Mouse (Mus musculus) lung, adult 2 months (tissue): ENCODE measurements around the gene Slc44a1. TPM values are rescaled to one million over a fixed set of nuclear protein-coding genes. Genes with fewer than 3 reads are reported as not detected.

Experiments used
- DNase-seq: peaks from one replicate; pipeline ENCODE4 v3.0.0; 2022
- H3K4me1 ChIP-seq: fragments of 200-500 bp; 2 replicates; pipeline ENCODE4 v1.6.1; 2011; ENCODE audit warnings: low read length; ENCODE audit not compliant: control insufficient read depth, insufficient read depth
- H3K4me3 ChIP-seq: fragments of 200-500 bp; replicated peaks from 2 replicates; pipeline ENCODE3; 2011; ENCODE audit warnings: low read depth, mild to moderate bottlenecking, control low read depth, low read length; ENCODE audit errors: extremely low read depth
- CTCF ChIP-seq: fragments of 200-500 bp; IDR thresholded peaks from 2 replicates; pipeline ENCODE4 v1.5.1; 2011; ENCODE audit warnings: mild to moderate bottlenecking, low read length, control low read depth; ENCODE audit not compliant: insufficient read depth
- POLR2A ChIP-seq: fragments of 200-500 bp; IDR thresholded peaks from 2 replicates; pipeline ENCODE4 v1.6.1; 2011; ENCODE audit warnings: low read depth, mild to moderate bottlenecking, control low read depth, low read length, borderline replicate concordance; ENCODE audit errors: extremely low read depth
- whole genome bisulfite sequencing: fragments of 180-500 bp; shearing (Covaris S2); methylation state at CpG from one replicate; pipeline ENCODE4 v1.1.7; 2018; 5-methylcytosine and 5-hydroxymethylcytosine counted together
- polyA plus RNA-seq: library from polyadenylated mRNA; depleted of rRNA; stranded (reverse); fragments of >200 nt; gene quantifications from 2 replicates; pipeline ENCODE4 v1.2.3, GENCODE M21; 2012

The Slc44a1 gene
- polyA plus RNA-seq, 1 experiment = 45.2 TPM

DNA sequence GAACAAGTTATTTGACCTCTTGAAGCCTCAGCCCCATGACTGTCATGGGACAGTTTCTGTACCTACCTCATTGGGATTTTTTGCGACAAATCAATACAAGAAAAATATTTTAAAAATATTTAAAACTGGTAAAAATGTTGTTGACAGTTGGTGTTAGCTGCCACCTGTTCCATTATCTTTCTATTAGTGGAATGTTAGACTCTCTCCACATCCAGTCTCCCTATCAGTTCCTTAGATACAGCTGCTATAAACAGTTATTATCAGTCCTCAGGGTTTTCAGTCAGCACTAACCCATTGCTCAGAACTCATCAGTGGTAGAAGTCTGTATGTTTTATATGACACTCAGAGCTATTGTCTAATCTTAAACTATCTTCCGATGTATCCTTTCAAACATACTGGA is 79.2 kb downstream of the Slc44a1 start:
- no peak for TF ChIP-seq POLR2A
- TF ChIP-seq CTCF = no peak
- Histone ChIP-seq H3K4me3 (no peak overlapping the region), H3K4me1 (peaks cover 4% of the 10 kb centered on the region; the same call in 1 of the 2 replicates)
- WGBS = 96% methylated on average over 2 of the region's 2 CpGs
- no peak for DNase-seq

GRCm38 (mm10) chr4:53521028-53521427 is 80.8 kb downstream of the Slc44a1 start:
- Histone ChIP-seq H3K4me1 (peaks cover 2% of the 10 kb centered on the region; the same call in 1 of the 2 replicates), H3K4me3 (no peak overlapping the region)
- 84% methylated on average over 8 of the region's 8 CpGs for WGBS
- DNase-seq = no peak
- TF ChIP-seq POLR2A (no peak), CTCF (no peak)

DNA sequence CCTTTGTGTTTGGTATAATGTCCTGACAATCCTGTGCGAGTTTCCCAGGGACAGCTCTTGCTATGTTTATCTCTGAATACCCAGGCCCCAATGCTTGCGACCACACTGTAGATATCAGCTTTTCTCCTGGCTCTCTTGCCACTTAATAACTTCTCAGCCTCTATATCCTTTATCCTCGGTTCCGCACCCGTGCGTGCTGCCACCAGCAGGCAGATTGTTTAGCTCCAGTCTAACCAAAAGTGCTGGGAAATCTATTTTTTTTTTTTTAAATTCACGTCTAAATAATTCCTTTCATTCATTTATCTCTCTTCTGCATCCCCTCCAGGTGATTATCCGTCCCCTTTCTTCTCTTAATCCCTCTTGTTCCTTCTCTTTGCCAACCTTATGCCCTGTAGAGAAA is 82.4 kb downstream of the Slc44a1 start:
- WGBS = 84% methylated on average over 8 of the region's 8 CpGs
- H3K4me1 ChIP-seq = peaks cover 5% of the 10 kb centered on the region
- DNase-seq = no peak

GRCm38 (mm10) chr4:53525503-53525902 is 85.3 kb downstream of the Slc44a1 start:
- WGBS = 76% methylated on average over 6 of the region's 6 CpGs
- no peak for TF ChIP-seq POLR2A
- TF ChIP-seq CTCF = no peak
- H3K4me1 ChIP-seq = peaks cover 5% of the 10 kb centered on the region
- no peak for DNase-seq
- H3K4me3 ChIP-seq = no peak overlapping the region

More for the DNA sequence above, 82.4 kb downstream of the Slc44a1 start:
- TF ChIP-seq POLR2A (no peak), CTCF (no peak)
- no peak overlapping the region for H3K4me3 ChIP-seq

DNA sequence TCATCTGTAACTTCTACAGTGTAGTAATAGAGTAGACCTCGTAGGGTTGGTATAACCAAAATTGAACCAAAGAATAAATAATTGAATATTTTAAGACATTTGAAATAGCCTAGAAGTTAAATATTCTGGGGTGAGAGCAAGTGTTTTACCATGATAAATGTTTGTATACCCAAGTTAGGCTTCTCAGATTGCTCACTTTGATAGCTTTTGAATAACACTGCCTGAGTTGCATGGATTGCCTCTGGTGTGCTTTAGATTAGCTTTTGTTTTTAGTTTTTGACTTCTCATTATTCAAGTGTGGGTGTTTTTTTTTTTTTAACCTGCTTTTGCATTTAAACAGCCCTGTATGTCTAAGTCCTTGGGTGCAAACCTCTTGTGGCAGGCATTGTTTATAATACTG is 85.8 kb downstream of the Slc44a1 start:
- H3K4me1 ChIP-seq = peaks cover 5% of the 10 kb centered on the region
- TF ChIP-seq CTCF (no peak), POLR2A (no peak)
- no peak for DNase-seq
- WGBS = 67% methylated on average over 1 of the region's 1 CpGs
- H3K4me3 ChIP-seq = no peak overlapping the region

DNA sequence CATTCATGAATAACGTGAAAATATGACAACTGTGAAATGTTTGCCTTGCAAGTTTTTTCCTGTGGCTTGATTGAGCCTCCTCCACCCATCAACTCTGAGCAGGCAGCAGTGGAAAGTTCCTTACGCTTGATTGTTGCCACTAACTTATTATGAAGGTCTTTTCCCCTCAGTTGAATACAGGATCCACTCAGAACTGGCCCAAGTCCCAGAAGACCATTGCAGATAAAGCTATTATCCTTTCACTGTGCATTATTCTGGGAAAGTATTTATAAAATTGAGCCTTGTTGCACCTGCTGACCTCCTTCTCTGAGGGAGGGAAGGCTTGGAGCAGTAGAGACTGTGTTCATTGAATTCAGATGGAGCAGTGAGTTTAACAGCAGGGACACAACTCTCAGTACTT is 86.2 kb downstream of the Slc44a1 start:
- H3K4me3 ChIP-seq = no peak overlapping the region
- DNase-seq = no peak
- no peak for TF ChIP-seq POLR2A
- TF ChIP-seq CTCF = no peak
- 36% methylated on average over 2 of the region's 2 CpGs for WGBS
- peaks cover 5% of the 10 kb centered on the region for H3K4me1 ChIP-seq

GRCm38 (mm10) chr4:53535795-53536194 is 95.6 kb downstream of the Slc44a1 start:
- DNase-seq = no peak
- WGBS = 53% methylated on average over 12 of the region's 12 CpGs
- no peak for TF ChIP-seq CTCF
- TF ChIP-seq POLR2A = no peak
- peaks cover 3% of the 10 kb centered on the region for H3K4me1 ChIP-seq
- H3K4me3 ChIP-seq = no peak overlapping the region

DNA sequence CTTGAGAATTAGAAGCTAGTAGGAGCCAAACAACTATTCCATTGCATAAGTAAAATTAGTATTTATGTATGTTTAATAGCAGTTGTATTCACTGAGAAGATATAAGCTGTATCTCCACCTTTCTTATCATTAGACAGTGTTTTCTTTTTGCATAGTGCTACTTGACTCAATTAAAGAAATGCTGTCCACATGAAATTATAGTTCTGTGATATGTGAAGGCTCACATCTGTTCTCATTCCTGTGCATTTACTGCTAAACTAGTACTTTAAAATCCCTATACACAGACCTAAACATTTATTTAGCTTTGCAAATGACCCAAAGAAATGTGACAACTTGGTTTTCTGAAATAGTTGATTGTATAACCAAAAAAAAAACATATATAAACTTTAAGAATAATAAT is 96.9 kb downstream of the Slc44a1 start:
- TF ChIP-seq CTCF = no peak
- no peak for TF ChIP-seq POLR2A

GRCm38 (mm10) chr4:53537539-53537938 is 97.3 kb downstream of the Slc44a1 start:
- Histone ChIP-seq H3K4me3 (no peak overlapping the region), H3K4me1 (peaks cover 6% of the 10 kb centered on the region)
- WGBS = 61% methylated on average over 2 of the region's 2 CpGs
- TF ChIP-seq POLR2A = no peak
- TF ChIP-seq CTCF = no peak
- no peak for DNase-seq

More for the DNA sequence above, 96.9 kb downstream of the Slc44a1 start:
- DNase-seq = no peak
- Histone ChIP-seq H3K4me1 (peaks cover 4% of the 10 kb centered on the region), H3K4me3 (no peak overlapping the region)

GRCm38 (mm10) chr4:53538600-53538999 is 98.4 kb downstream of the Slc44a1 start:
- 67% methylated on average over 11 of the region's 11 CpGs for WGBS
- TF ChIP-seq POLR2A (no peak), CTCF (no peak)
- Histone ChIP-seq H3K4me1 (peaks cover 6% of the 10 kb centered on the region), H3K4me3 (no peak overlapping the region)
- DNase-seq = no peak
